Mouse (Mus musculus) myocyte (in vitro differentiated cells): ENCODE measurements around the gene B4galt2. TPM values are rescaled to one million over a fixed set of nuclear protein-coding genes. Genes with fewer than 3 reads are reported as not detected.
A peak's percentile ranks its signal among the peaks of the same experiment; 100 is the strongest.

Experiments
- H3K27me3 ChIP-seq: one replicate; pipeline ENCODE4 v1.6.1; 2011; ENCODE audit not compliant: control insufficient read depth, insufficient read depth, insufficient read length
- H3K36me3 ChIP-seq: one replicate; pipeline ENCODE4 v1.6.1; 2011; ENCODE audit not compliant: control insufficient read depth, insufficient read depth
- H3K4me2 ChIP-seq: one replicate; pipeline ENCODE4 v1.6.1; 2011; ENCODE audit warnings: low read depth, control low read depth
- H3K4me3 ChIP-seq: one replicate; pipeline ENCODE4 v1.5.1; 2011; ENCODE audit warnings: mild to moderate bottlenecking, control low read depth, moderate library complexity
- H3K79me2 ChIP-seq: one replicate; pipeline ENCODE4 v1.6.1; 2011; ENCODE audit not compliant: control insufficient read depth, insufficient read depth
- H3ac ChIP-seq: one replicate; pipeline ENCODE4 v1.6.1; 2011; ENCODE audit not compliant: control insufficient read depth, insufficient read length
- CEBPB ChIP-seq: IDR thresholded peaks from 2 replicates; pipeline ENCODE4 v1.6.1; 2011; ENCODE audit warnings: mild to moderate bottlenecking, moderate library complexity; ENCODE audit not compliant: poor library complexity, insufficient read depth, severe bottlenecking
- E2F4 ChIP-seq: IDR thresholded peaks from one replicate; pipeline ENCODE4 v1.6.1; 2011; ENCODE audit warnings: mild to moderate bottlenecking, control low read depth, moderate library complexity; ENCODE audit not compliant: insufficient read depth
- MAX ChIP-seq: IDR thresholded peaks from one replicate; pipeline ENCODE4 v1.6.1; 2011; ENCODE audit warnings: low read depth, mild to moderate bottlenecking, control low read depth
- MYOD1 ChIP-seq, 3 experiments: IDR thresholded peaks; one replicate each; pipeline ENCODE4 v1.6.1; 2011; ENCODE audit warnings: control low read depth in 2 of 3, low read depth in 2 of 3, mild to moderate bottlenecking in 2 of 3, moderate library complexity in 1 of 3; ENCODE audit not compliant: insufficient read length in 2 of 3, control insufficient read depth in 1 of 3
- MYOG ChIP-seq, 3 experiments: IDR thresholded peaks; one replicate each; pipeline ENCODE4 v1.6.1; 2011; ENCODE audit warnings: control low read depth in 2 of 3, low read depth in 2 of 3, mild to moderate bottlenecking in 2 of 3; ENCODE audit not compliant: insufficient read length in 2 of 3, control insufficient read depth in 1 of 3, insufficient read depth in 1 of 3
- POLR2A ChIP-seq: IDR thresholded peaks from one replicate; pipeline ENCODE4 v1.6.1; 2011; ENCODE audit warnings: low read depth, mild to moderate bottlenecking, control low read depth, moderate library complexity; ENCODE audit not compliant: insufficient read length
- POLR2AphosphoS2 ChIP-seq: IDR thresholded peaks from one replicate; pipeline ENCODE4 v1.6.1; 2011; ENCODE audit warnings: low read depth, control low read depth; ENCODE audit not compliant: insufficient read length
- REST ChIP-seq: IDR thresholded peaks from one replicate; pipeline ENCODE4 v1.6.1; 2011; ENCODE audit warnings: mild to moderate bottlenecking, control low read depth, moderate library complexity; ENCODE audit not compliant: insufficient read depth, insufficient read length
- SRF ChIP-seq: IDR thresholded peaks from one replicate; pipeline ENCODE4 v1.6.1; 2011; ENCODE audit warnings: low read depth; ENCODE audit not compliant: control insufficient read depth, insufficient read length
- TCF12 ChIP-seq: IDR thresholded peaks from one replicate; pipeline ENCODE4 v1.6.1; 2011; ENCODE audit warnings: mild to moderate bottlenecking, control low read depth; ENCODE audit not compliant: poor library complexity, insufficient read depth, severe bottlenecking
- TCF3 ChIP-seq: IDR thresholded peaks from one replicate; pipeline ENCODE4 v1.6.1; 2011; ENCODE audit warnings: low read depth, control low read depth; ENCODE audit not compliant: insufficient read length
- USF1 ChIP-seq: IDR thresholded peaks from one replicate; pipeline ENCODE4 v1.6.1; 2011; ENCODE audit warnings: low read depth, mild to moderate bottlenecking, control low read depth, moderate library complexity
- polyA plus RNA-seq: library from polyadenylated mRNA; unstranded; fragments of >200 nt; fragmentation: generic; extraction: Trizol; gene quantifications from one replicate; pipeline ENCODE4 v1.2.1, GENCODE M21; 2012; ENCODE audit warnings: missing spikeins

B4galt2 gene
- polyA plus RNA-seq, 1 experiment: 41.6 TPM

DNA sequence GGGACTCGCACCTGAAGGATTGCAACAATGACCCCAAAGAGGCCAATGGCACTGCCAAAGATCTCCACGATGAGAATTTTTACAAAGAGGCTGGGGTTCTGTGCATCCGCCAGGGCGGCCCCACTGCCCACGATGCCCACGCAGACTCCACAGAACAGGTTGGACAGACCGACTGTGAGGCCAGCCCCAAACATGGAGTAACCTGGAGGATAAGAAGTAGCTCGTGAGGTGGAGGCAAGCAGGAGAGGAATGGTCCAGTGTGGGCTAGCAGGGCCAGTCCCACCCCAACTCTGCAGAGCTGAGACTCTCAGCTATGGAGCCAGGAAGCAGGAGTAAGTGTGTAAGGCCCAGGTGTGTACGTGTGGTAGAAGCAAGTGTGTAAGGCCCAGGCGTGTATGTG lies 1.8 kb upstream of the B4galt2 start:
- no peak for TF ChIP-seq MAX
- no peak for TF ChIP-seq E2F4
- no peak for TF ChIP-seq SRF
- TF ChIP-seq MYOD1 (IDR thresholded peaks at IDR 0.05; ENCODE audit: control insufficient read depth in 1 of 3, insufficient read length in 2 of 3, low read depth in 2 of 3): no peak
- no peak for TF ChIP-seq TCF3
- TF ChIP-seq POLR2A: no peak
- no peak for TF ChIP-seq CEBPB
- no peak for TF ChIP-seq TCF12
- TF ChIP-seq REST: no peak
- H3K4me3 ChIP-seq: no peak overlapping the region
- peaks cover 6% of the 10 kb centered on the region for H3K36me3 ChIP-seq
- no peaks in the 10 kb centered on the region for H3K27me3 ChIP-seq
- H3ac ChIP-seq: no peak overlapping the region
- H3K79me2 ChIP-seq: peaks cover 24% of the 10 kb centered on the region
- no peak overlapping the region for H3K4me2 ChIP-seq

DNA sequence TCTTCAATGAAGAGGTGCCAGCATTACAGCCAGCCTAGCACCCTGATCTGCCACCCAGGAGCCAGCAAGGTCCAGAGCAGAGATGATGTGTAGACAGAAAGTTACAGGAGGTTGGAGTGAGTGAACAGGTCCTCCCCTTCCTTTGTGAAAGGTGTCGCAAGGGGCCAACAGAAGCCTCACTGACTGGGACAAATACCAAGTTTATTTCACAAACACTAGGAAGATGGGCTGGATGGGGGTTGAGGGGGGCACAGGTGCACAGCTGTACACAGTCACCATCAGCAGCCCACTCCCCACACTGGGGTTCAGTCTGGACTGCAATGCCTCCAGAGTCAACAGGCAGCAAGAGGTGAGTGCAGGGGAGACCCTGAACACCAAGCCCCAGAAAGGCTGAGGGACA lies 859 bp upstream of the B4galt2 start:
- Histone ChIP-seq H3K4me2 (peak overlapping the region; percentile 99), H3ac (no peak overlapping the region), H3K27me3 (no peaks in the 10 kb centered on the region), H3K79me2 (peaks cover 24% of the 10 kb centered on the region), H3K4me3 (peak overlapping the region; percentile 30), H3K36me3 (peaks cover 6% of the 10 kb centered on the region)
- no peak for TF ChIP-seq USF1
- no peak for TF ChIP-seq REST
- TF ChIP-seq POLR2AphosphoS2: peak; percentile 10

DNA sequence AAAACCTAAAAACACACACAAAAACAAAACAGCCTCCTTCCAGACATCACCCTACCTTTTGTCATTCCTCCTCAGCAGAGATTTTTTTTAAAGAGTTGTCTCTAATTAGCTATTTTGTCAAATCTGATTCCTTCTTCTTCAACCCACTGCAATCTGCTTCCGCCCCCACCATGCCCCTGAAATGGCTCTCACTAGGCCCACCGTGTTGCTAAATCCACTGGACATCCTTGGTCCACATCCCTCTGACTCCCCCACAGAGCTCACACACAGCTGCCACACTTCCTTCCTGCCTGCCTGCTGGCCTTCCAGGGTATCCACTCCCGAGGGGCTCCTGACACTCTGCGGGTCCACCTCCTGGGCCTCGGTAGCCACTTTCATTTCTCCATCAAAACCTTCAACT lies 4.6 kb downstream of the B4galt2 start:
- no peak overlapping the region for H3K4me2 ChIP-seq
- H3K36me3 ChIP-seq: peaks cover 4% of the 10 kb centered on the region
- H3K27me3 ChIP-seq: no peaks in the 10 kb centered on the region
- H3ac ChIP-seq: no peak overlapping the region
- H3K79me2 ChIP-seq: peaks cover under 1% of the 10 kb centered on the region
- H3K4me3 ChIP-seq: no peak overlapping the region
- TF ChIP-seq CEBPB: no peak
- no peak for TF ChIP-seq E2F4
- no peak for TF ChIP-seq MYOD1 (IDR thresholded peaks at IDR 0.05; ENCODE audit: control insufficient read depth in 1 of 3, insufficient read length in 2 of 3, low read depth in 2 of 3)
- TF ChIP-seq MAX: no peak

DNA sequence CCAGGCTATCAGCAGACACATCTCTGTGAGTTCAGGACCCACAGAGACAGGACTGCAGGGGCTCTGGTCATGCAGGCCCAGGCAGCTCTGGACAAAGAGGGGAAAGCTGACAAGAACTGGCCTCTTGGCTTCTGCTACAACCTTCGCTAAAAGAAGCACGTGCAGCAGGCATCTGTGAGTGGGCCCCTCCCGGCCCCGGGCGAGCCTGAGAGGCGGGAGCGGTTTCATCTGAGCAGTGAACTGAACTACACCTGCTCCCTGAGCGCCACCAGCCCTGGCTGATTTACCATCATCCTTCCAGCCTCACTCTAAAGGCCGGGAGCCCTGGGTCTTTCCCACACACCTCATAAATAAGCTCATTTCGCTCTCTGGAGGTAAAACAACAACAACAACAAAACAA lies 5.0 kb downstream of the B4galt2 start:
- Histone ChIP-seq H3K36me3 (peaks cover 4% of the 10 kb centered on the region), H3K79me2 (no peaks in the 10 kb centered on the region)

DNA sequence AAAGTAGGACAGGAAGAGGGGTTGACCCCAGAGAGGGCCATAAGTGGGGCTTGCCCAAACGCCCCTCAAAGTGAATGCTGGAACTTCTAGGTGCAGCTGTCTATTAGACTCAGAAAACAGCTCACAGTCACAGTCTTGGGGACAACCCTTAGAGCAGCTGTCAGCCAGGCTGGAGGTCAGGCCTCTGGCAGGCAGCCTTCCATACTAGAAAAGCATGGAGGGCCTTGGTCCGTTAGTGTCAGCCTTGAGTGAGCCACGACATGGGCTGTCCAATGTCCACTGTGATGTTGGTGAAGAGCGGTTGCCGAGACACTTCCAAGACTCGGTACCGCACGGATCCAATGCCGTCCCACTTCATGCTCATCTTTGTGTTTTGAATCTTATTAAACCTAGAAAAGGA lies 9.7 kb downstream of the B4galt2 start:
- Histone ChIP-seq H3K4me2 (no peak overlapping the region), H3K36me3 (peaks cover 9% of the 10 kb centered on the region)

More for the DNA sequence above, 5.0 kb downstream of the B4galt2 start:
- Histone ChIP-seq H3K27me3 (no peaks in the 10 kb centered on the region), H3K4me2 (no peak overlapping the region), H3ac (no peak overlapping the region), H3K4me3 (no peak overlapping the region)
- TF ChIP-seq REST: no peak
- TF ChIP-seq SRF: no peak
- TF ChIP-seq POLR2AphosphoS2: no peak
- TF ChIP-seq MYOD1 (IDR thresholded peaks at IDR 0.05; ENCODE audit: control insufficient read depth in 1 of 3, insufficient read length in 2 of 3, low read depth in 2 of 3): no peak
- TF ChIP-seq MAX: no peak
- no peak for TF ChIP-seq TCF3
- TF ChIP-seq MYOG (IDR thresholded peaks at IDR 0.05; ENCODE audit: control insufficient read depth in 1 of 3, insufficient read depth in 1 of 3, insufficient read length in 2 of 3, low read depth in 2 of 3): no peak
- TF ChIP-seq TCF12: no peak
- TF ChIP-seq POLR2A: no peak
- TF ChIP-seq CEBPB: no peak
- TF ChIP-seq USF1: no peak
- TF ChIP-seq E2F4: no peak

More for the DNA sequence above, 9.7 kb downstream of the B4galt2 start:
- Histone ChIP-seq H3K27me3 (no peaks in the 10 kb centered on the region), H3ac (no peak overlapping the region), H3K79me2 (no peaks in the 10 kb centered on the region), H3K4me3 (no peak overlapping the region)
- TF ChIP-seq POLR2AphosphoS2: peak; percentile 16
- no peak for TF ChIP-seq MYOD1 (IDR thresholded peaks at IDR 0.05; ENCODE audit: control insufficient read depth in 1 of 3, insufficient read length in 2 of 3, low read depth in 2 of 3)
- peak in 1 of 3 experiments; percentile 8 for TF ChIP-seq MYOG (IDR thresholded peaks at IDR 0.05; ENCODE audit: control insufficient read depth in 1 of 3, insufficient read depth in 1 of 3, insufficient read length in 2 of 3, low read depth in 2 of 3)
- TF ChIP-seq TCF3: no peak
